Mouse (Mus musculus) right cerebral cortex, adult 18-20 months (tissue): Measurements from ENCODE around the gene Pfdn4.

ENCODE experiments used
- DNase-seq: peaks from one replicate; pipeline ENCODE4 v3.0.0; 2022; ENCODE audit warnings: mixed read lengths

Pfdn4 gene

DNA sequence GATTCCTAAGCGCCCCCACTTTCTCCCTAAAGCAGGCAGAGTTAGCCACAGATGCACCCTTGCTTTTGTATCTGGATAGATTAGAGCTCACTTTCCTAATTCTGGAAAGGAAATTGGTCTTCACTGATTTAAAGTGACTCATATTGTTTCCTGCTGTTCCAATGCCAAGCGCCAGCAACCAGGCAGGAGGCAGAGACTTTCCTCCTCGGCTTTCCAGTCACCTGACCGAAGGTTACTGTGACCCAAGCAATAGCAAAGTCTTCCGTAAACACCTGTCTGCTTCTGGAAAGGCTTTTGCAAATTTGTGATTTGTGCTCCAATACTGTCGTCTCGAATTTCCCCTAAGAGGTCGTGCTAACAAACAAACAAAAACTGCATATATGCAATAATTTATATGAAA lies 1.8 kb downstream of the Pfdn4 start:
- DNase-seq: no peak

DNA sequence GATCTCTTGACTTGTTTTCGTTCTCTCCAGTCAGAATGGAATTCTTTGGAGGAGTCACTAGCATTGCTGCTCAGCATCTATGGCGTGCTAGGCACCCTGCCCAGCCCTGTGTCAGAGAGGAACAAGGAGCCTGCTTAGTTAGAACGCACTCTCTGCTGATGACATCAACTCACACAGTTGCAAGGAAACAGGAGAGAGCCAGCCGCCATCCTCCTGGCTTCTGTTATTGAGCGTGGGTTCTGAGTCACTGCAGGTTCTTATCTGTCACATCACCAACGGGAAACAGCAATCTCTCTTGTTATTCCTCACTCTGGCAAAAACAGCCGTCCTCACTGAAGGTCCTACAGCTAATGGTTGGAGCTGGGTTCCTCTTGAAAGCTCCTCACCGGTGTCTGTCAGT lies 7.1 kb downstream of the Pfdn4 start:
- DNase-seq: no peak

GRCm38 (mm10) chr2:170503983-170504382 lies 7.8 kb downstream of the Pfdn4 start:
- no peak for DNase-seq

GRCm38 (mm10) chr2:170507734-170508133 lies 11.5 kb downstream of the Pfdn4 start:
- peak; percentile 85 for DNase-seq

- DNase-seq: peak; percentile 91
Measured at GRCm38 (mm10) chr2:170508821-170509220, 12.6 kb downstream of the Pfdn4 start.

- DNase-seq: peak; percentile 88
Measured at GRCm38 (mm10) chr2:170511073-170511891, 15.1 kb downstream of the Pfdn4 start.

DNA sequence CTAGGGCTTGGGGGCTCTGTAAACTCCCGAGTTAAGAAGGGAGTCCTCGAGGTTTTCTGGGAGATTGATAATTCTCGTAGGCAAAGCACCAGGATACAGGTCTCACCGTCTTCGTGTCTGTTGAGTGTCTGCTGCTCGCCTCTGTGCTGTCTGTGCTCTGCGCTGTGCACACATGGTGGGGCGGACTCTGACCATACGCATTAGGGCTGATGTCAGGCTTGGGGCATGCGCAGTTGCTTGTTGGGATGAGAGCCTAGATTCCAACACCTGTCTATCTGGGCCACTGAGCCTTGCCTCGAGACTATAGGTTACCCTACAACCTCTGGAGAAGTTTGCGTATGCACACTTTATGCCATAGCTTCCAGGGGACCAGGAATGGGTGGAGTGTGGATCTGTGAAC lies 17.5 kb downstream of the Pfdn4 start:
- DNase-seq: no peak

- DNase-seq: peak; percentile 65
Measured at GRCm38 (mm10) chr2:170520321-170520971, 24.2 kb downstream of the Pfdn4 start.

GRCm38 (mm10) chr2:170526513-170526912 lies 30.3 kb downstream of the Pfdn4 start:
- no peak for DNase-seq

DNA sequence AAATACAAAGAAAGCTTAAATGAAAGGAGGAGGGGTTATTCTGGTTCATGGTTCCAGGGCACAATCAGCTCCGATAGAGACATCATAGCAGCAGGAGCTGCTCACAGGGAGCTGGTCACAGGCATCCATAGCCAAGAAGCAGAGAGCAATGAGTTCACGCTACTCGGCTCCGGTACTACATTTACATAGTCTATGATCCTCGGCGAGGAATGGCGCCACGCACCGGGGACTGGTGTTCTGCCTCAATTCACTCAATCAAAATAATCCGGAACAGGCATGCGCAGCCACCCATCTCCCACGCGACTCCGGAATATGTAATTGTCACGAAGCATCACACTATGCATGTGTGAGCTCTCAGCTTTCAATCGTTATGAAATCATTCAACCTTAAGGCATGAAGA lies 31.8 kb downstream of the Pfdn4 start:
- DNase-seq: no peak

DNA sequence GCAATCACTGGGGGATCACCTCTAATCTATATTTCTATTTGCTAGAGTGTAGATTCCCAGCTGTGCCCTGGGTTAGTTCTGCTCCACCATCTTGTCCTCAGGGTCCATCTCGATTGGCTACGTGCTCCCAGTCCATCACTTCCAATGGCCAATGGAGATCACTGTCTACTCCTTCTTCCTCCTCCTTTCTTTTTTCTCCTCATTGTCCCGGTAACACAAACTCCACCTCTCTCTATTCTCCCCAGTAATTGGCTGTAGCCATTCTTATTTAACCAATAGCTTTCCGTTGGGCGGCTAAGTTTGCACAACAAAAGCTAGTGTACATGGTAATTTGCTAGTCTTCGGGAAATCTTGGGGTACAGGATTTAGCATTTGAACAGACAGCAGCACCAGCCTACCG lies 33.5 kb downstream of the Pfdn4 start:
- no peak for DNase-seq

GRCm38 (mm10) chr2:170530256-170530655 lies 34.0 kb downstream of the Pfdn4 start:
- no peak for DNase-seq

GRCm38 (mm10) chr2:170534116-170534802 lies 38.0 kb downstream of the Pfdn4 start:
- DNase-seq: no peak

- DNase-seq: no peak
Measured at GRCm38 (mm10) chr2:170534803-170535174, 38.6 kb downstream of the Pfdn4 start.

DNA sequence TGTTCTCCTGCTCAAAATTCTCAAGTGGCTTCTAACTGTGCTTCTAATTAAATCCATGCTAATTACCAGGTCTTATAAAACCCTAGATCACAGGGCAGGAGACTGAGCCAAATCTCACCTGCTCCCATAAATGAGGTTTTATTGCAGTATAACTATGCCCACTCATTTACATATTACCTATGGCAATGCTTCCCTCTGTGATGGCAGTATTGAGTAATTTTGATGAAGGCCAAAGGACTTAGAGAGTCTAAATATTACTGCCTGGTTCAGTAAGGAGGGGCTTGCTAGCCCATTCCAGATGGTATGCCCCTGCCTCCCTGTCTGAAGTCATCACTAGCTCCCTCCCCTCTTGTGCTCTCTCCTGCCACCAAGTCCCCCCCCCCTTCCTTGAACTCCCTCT lies 39.6 kb downstream of the Pfdn4 start:
- DNase-seq: no peak

DNA sequence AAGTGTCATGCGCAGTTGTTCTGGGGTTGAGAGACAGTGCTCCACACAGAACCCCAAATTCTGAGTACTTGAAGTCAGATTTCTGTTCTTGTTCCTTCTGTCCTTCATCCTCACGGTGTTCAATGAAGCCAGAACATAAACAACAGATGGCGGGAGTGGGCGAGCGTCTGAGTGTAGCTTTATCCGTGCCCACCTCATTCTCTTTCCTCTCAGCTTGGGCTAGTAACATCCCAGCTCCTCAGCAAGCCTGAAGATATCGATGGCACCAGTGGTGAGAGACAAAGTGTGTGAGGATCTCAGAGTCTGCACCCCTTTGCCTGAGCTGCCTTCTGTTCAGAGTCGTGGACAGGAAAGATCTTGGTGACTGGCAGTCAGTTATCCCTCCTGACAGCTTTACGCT lies 43.0 kb downstream of the Pfdn4 start:
- peak; percentile 84 for DNase-seq

DNA sequence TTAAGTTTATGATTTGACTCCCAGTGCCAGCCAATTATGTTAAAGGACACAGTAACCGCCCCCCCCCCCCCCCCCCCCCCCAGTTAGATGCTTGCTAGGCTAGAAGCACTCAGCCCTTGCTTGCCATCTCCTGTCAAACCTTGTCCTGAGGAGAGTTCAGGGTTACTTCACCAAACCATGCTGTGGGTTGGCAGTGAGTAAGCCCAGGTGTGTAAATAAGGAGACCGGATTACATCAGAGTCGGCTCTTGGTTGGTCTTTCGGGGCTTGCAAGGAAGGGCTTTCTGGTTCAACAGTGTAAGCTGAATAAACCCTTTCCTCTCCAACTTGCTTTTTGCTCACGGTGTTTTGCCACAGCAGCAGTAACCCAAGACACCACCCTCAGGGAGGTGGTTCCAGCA lies 47.4 kb downstream of the Pfdn4 start:
- no peak for DNase-seq

GRCm38 (mm10) chr2:170544159-170544558 lies 47.9 kb downstream of the Pfdn4 start:
- DNase-seq: no peak

DNA sequence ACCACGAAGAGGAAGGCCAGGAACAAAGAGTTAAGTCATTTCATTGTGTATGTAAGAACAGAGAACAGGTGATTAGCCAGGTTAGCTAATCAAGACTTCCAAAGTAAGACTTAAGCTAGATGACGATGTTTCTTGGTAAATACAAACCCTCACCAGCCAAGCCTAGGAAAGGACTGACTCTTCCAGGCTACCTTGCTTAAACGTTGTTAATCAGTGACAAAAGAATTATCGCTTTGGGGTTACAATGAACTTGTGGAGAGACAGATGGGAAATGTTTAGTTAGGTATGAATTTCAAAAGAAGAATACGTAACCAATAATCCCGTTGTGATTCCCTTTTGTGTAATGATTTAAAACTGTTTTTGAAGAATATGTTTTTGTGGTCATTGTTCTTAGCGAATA lies 48.7 kb downstream of the Pfdn4 start:
- no peak for DNase-seq

GRCm38 (mm10) chr2:170545745-170546144 lies 49.5 kb downstream of the Pfdn4 start:
- no peak for DNase-seq

- no peak for DNase-seq
Measured at GRCm38 (mm10) chr2:170547526-170547925, 51.3 kb downstream of the Pfdn4 start.

DNA sequence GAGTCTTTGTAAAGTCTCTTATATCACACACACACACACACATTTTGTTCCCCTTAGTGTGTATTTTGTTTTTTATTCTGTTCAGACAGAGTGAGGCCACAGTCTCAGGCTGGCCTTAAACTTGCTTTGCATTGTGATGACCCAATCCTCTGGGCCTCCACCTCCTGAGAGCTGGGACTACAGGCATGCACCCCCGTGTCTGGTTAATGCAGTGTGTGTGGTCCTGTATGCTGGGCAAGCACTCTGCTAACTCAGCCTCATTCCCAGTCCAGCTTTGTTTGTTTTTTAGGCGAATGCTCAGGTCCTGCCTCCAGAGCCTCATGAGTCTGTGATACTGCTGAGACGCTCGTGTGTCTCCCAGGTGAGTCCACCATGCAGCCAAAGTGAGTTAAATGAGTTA lies 51.8 kb downstream of the Pfdn4 start:
- no peak for DNase-seq

- DNase-seq: no peak
Measured at GRCm38 (mm10) chr2:170549146-170549545, 52.9 kb downstream of the Pfdn4 start.

DNA sequence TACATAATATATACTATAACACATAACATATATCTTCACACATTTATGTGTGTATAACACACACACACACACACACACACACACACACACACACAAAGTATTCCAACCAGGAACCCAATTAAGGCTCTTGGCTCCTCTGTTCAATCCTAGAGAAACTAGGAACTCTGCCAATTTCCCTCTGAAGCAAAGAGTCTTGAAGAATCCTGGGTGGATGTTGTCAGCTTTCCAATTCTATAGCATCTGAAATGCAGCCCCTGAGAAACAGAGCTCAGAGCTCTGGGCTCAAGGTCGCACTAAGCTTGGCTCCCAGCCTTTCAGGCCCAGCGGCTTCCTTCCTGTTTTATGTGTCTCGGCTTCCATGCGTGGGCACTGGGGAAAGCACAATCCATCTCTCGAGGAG lies 54.0 kb downstream of the Pfdn4 start:
- DNase-seq: peak; percentile 39
